Mouse (Mus musculus): ENCODE results near the gene Rab17. TPM values are rescaled to one million over a fixed set of nuclear protein-coding genes. Genes with fewer than 3 reads are reported as not detected.

Rab17 gene
- polyA plus RNA-seq, 1 experiment from 2014 or later, result 62.2 TPM

Other genes starting within 250 kb of the Rab17 start
- 61.9 and 70.6 TPM in 2 replicates for gene Col6a3, start 125.7 kb downstream of the Rab17 start, polyA plus RNA-seq (2015; fragmentation: Nextera tagmentation; extraction: Ambion mirVana)
- 3.2 and 3.3 TPM in 2 replicates for gene Mlph, start 54.6 kb downstream of the Rab17 start, polyA plus RNA-seq (2015; fragmentation: Nextera tagmentation; extraction: Ambion mirVana)
- gene Prlh, start 16.6 kb downstream of the Rab17 start, polyA plus RNA-seq (2015; fragmentation: Nextera tagmentation; extraction: Ambion mirVana), result not detected in 2 replicates
- gene Lrrfip1, start 29.1 kb upstream of the Rab17 start, polyA plus RNA-seq (2015; fragmentation: Nextera tagmentation; extraction: Ambion mirVana), result 69.2 and 73.7 TPM in 2 replicates
- 0.44 and 0.53 TPM in 2 replicates for gene Rbm44, start 175.4 kb upstream of the Rab17 start, polyA plus RNA-seq (2015; fragmentation: Nextera tagmentation; extraction: Ambion mirVana)
- 11.4 and 11.9 TPM in 2 replicates for gene Ramp1, start 210.2 kb upstream of the Rab17 start, polyA plus RNA-seq (2015; fragmentation: Nextera tagmentation; extraction: Ambion mirVana)

Measured in intestine, embryonic 16.5 days (tissue).